Mouse (Mus musculus) large intestine, adult 2 months (tissue): Measurements from ENCODE around the gene Krtap17-1. TPM values are rescaled to one million over a fixed set of nuclear protein-coding genes. Genes with fewer than 3 reads are reported as not detected.

Experiments
- DNase-seq: peaks from one replicate; pipeline ENCODE4 v3.0.0-alpha.2; 2012; ENCODE audit warnings: low read depth, low spot score
- WGBS: fragments of 180-500 bp; shearing (Covaris S2); methylation state at CpG from one replicate; pipeline ENCODE4 v1.1.7; 2018; 5-methylcytosine and 5-hydroxymethylcytosine counted together
- polyA plus RNA-seq: library from polyadenylated mRNA; depleted of rRNA; stranded (reverse); fragments of >200 nt; gene quantifications from 2 replicates; pipeline ENCODE4 v1.2.3, GENCODE M21; 2012; rRNA removed

Krtap17-1 gene
- polyA plus RNA-seq, 1 experiment: not detected

DNA sequence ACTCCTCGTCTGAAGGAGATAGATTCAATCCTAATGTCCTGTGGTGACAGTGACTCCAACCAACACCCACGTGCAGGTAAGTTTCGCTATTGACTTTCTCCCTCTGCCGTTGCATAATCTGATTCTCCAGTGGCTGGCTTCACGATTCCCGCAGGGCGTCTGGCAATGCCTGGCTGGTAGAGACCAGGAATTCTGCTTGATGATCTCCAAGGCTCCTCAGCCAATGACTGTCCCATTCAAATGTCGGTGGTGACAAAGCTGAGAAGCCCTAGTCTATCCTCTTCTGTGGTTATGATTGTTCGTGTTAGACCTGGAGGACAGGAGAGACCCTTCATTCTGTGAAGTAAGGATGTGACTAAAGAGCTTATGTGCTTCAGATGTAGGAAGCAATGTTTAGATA lies 11.1 kb downstream of the Krtap17-1 start:
- no peak for DNase-seq
- 83% methylated on average over 9 of the region's 9 CpGs for WGBS

- no peak for DNase-seq
- WGBS: 64% methylated on average over 5 of the region's 5 CpGs
These were observed 14.8 kb downstream of the Krtap17-1 start, which contains the start of gene Krtap29-1 for GRCm38 (mm10) chr11:99978953-99979352. Gene Krtap29-1, minus strand, starts transcription at chr11:99979053.

DNA sequence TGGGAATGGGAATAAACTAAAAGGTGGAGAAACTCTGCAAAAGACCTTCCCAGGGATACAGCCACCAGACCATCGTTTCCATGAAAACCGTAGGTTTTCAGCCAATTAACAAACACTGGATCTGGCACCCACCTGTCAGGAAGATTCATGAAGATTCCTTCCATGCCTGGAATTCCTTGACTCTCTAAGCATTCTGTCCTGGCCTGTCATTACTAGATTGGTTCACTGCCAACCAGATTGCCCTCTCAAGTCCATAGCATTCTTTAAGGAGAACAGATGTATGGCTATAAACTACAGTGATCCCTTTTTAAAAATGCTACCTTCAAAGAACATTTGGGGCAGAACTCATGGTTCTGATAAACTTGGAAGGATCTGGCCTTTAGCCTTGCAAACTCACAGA lies 27.8 kb downstream of the Krtap17-1 start:
- 16% methylated on average over 2 of the region's 2 CpGs for WGBS
- DNase-seq: no peak

DNA sequence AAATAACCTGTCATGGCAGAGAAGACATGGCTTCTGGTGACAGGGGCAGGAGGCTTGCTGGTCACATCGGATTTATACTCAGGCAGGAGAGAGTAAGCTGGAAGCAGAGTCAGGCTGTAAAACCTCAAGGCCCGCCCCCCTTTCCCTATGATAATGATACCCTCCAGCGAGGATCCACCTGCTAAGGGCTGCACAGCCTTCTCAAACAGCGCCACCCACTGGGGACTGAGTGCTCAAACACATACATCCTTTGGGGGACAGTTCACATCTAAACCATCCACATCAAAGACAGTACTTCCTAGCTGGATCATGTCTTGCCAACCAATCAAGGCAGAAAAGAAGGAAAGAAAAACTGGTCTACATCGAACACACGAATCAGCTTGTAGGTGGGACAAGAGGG lies 29.6 kb downstream of the Krtap17-1 start:
- no peak for DNase-seq
- WGBS: 56% methylated on average over 6 of the region's 6 CpGs

DNA sequence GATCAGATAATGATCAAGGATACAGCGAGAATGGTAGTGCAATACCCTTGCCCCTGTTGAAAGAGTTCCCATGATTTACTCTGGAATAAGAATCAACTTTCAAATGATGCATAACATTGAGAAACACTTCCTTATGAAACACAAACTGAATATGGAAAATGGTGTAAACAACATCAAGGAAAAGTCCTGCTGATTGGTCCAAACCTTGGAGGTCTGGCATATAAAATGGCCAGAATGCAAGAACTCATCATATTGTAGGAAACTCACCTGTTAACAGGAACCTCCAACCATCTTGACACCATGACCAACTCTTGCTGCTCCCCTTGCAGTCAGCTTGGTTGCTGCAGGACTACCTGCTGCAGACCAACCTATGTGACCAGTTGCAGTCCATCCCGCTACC lies 45.6 kb downstream of the Krtap17-1 start, which contains the start of gene Krtap9-5:
Krtap9-5 (plus strand) TSS at position 301 of the 400 bp plus-strand sequence.
- WGBS: 91% methylated on average over 2 of the region's 2 CpGs
- DNase-seq: no peak

Other genes with a start within 250 kb of the Krtap17-1 start
- gene Gm11595, start 221.1 kb downstream of the Krtap17-1 start, polyA plus RNA-seq: not detected in 2 replicates
- not detected in 2 replicates for gene Krtap4-8, start 213.3 kb downstream of the Krtap17-1 start, polyA plus RNA-seq
- gene Krtap4-9, start 208.8 kb downstream of the Krtap17-1 start, polyA plus RNA-seq: not detected in 2 replicates
- gene Gm11596, start 200.5 kb downstream of the Krtap17-1 start, polyA plus RNA-seq: not detected in 2 replicates
- gene Gm11569, start 195.1 kb downstream of the Krtap17-1 start, polyA plus RNA-seq: not detected in 2 replicates
- gene Gm11554, start 189.5 kb downstream of the Krtap17-1 start, polyA plus RNA-seq: not detected in 2 replicates
- not detected in 2 replicates for gene Krtap4-13, start 184.1 kb downstream of the Krtap17-1 start, polyA plus RNA-seq
- gene Gm11564, start 178.3 kb downstream of the Krtap17-1 start, polyA plus RNA-seq: not detected in 2 replicates
- not detected in 2 replicates for gene 2300003K06Rik, start 155.9 kb downstream of the Krtap17-1 start, polyA plus RNA-seq
- gene Krtap4-16, start 142.4 kb downstream of the Krtap17-1 start, polyA plus RNA-seq: 0.11 and 0.33 TPM in 2 replicates
- gene Gm11568, start 136.1 kb downstream of the Krtap17-1 start, polyA plus RNA-seq: not detected in 2 replicates
- gene Gm11559, start 129.5 kb downstream of the Krtap17-1 start, polyA plus RNA-seq: not detected in 2 replicates
- not detected in 2 replicates for gene Krtap9-1, start 120.6 kb downstream of the Krtap17-1 start, polyA plus RNA-seq
- not detected in 2 replicates for gene Gm11567, start 114.8 kb downstream of the Krtap17-1 start, polyA plus RNA-seq
- gene Krtap31-1, start 86.1 kb downstream of the Krtap17-1 start, polyA plus RNA-seq: not detected in 2 replicates
- gene Gm11565, start 79.2 kb downstream of the Krtap17-1 start, polyA plus RNA-seq: not detected in 2 replicates
- not detected in 2 replicates for gene Krtap31-2, start 57.7 kb downstream of the Krtap17-1 start, polyA plus RNA-seq
- not detected in 2 replicates for gene Krtap9-5, start 45.5 kb downstream of the Krtap17-1 start, polyA plus RNA-seq
- not detected in 2 replicates for gene Krtap29-1, start 14.9 kb downstream of the Krtap17-1 start, polyA plus RNA-seq
- not detected in 2 replicates for gene Krtap16-1, start 7.4 kb downstream of the Krtap17-1 start, polyA plus RNA-seq
- not detected in 2 replicates for gene Krt33a, start 22.2 kb upstream of the Krtap17-1 start, polyA plus RNA-seq
- gene Krt33b, start 35.9 kb upstream of the Krtap17-1 start, polyA plus RNA-seq: not detected in 2 replicates
- not detected in 2 replicates for gene Krt34, start 47.6 kb upstream of the Krtap17-1 start, polyA plus RNA-seq
- 0.19 and 0.25 TPM in 2 replicates for gene Krt31, start 56.6 kb upstream of the Krtap17-1 start, polyA plus RNA-seq
- 0.11 and 0.25 TPM in 2 replicates for gene Krt32, start 94.2 kb upstream of the Krtap17-1 start, polyA plus RNA-seq
- 0.12 and 0.55 TPM in 2 replicates for gene Krt35, start 102.2 kb upstream of the Krtap17-1 start, polyA plus RNA-seq
- gene Krt36, start 111.6 kb upstream of the Krtap17-1 start, polyA plus RNA-seq: 0.11 TPM in 1 of 2 replicates, not detected in the other
- 0.16 TPM in 1 of 2 replicates, not detected in the other for gene Krt13, start 127.6 kb upstream of the Krtap17-1 start, polyA plus RNA-seq
- 0.26 and 0.36 TPM in 2 replicates for gene Krt15, start 141.9 kb upstream of the Krtap17-1 start, polyA plus RNA-seq
- gene Krt19, start 154.7 kb upstream of the Krtap17-1 start, polyA plus RNA-seq: 2,546 and 2,690 TPM in 2 replicates
- gene Krt9, start 199.3 kb upstream of the Krtap17-1 start, polyA plus RNA-seq: not detected in 2 replicates
- 0.16 TPM in 1 of 2 replicates, not detected in the other for gene Krt14, start 213.6 kb upstream of the Krtap17-1 start, polyA plus RNA-seq